Mouse (Mus musculus) telencephalon, adult 2 months (tissue): Measurements from ENCODE around the gene Tex9.
A peak's percentile ranks its signal among the peaks of the same experiment; 100 is the strongest.
"Not testable (repeated sequence)": the region's sequence is repeated elsewhere in the genome, so short reads cannot be mapped to it uniquely, and the experiment has no call there.

Experiments
- DNase-seq: peaks from one replicate; pipeline ENCODE4 v3.0.0-alpha.2; 2011; ENCODE audit warnings: low read depth, low spot score

Gene Tex9

DNA sequence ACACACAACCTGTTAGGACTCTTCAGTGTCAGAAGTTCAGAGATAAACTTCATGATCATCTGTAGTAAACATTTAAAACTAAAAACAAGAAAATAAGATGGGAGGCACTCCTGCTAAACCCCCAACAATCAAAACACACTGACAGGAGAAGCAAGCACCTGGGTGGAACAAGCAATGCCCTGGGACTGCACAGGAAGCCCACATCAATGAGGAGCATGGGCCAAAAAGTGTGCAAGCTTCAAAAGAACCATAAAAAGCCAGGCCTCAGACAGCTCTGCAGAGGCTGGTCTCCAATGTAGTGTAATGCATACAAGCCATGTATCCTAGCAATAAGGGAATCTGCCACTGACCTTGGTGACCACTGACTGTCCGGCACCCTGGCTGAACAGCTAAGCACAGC lies 12.7 kb downstream of the Tex9 start:
- DNase-seq, result no peak

DNA sequence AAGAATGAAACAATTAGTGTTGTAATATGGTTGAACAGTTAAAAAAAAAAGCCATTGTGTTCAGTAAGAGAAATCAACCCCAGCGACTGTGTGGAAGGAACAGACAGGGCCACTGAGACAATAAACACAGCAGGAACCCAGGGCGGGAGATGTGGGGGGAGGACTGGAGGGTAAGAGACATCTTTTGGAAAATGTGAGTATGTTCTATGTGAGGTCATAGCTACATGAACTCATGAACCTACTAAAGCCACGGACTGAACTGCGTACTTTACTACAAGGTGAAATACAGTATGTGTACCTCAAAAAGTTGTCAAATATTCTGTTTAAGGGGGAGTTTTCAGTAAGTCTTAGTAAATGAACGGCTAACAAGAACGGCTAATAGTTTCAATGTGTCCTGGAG lies 14.7 kb downstream of the Tex9 start:
- DNase-seq, result no peak

DNA sequence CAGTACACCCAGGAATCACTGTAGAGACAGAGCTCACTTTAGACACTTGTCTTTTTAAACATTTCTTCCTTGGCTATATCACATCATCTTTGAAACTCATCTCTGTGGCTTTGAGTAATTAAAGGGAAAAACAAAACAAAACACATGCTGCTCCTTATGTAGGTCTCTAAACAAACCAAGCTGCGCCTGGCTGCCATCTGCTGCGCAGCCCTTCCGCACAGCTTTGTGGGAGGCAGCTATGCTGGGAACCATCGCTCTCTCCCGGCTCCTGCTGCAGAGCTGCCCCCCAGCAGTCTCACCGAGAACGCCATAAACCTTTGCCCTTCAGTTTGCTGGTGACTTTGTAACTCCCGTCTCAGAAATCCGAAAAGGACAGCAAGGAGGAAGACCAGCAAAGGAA lies 16.5 kb downstream of the Tex9 start:
- DNase-seq, result no peak

DNA sequence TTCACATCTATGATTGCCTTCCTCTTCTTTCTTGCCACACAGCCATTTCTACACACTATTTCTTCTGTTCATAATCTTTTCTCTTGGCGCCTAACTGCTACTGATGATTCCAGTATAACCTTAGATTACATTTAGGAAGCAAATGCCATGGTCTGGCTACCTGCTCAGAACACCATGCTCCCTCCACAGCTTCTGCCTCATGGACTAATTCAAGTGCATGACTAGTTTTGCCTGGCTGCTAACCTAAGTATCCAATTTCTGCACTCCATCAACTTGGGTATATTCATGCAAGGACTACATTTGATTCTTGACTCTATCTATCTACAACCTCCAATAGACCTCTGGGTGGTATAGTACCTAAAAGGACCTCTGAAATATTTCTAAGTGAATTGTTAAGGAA lies 22.2 kb downstream of the Tex9 start:
- DNase-seq, result no peak

DNA sequence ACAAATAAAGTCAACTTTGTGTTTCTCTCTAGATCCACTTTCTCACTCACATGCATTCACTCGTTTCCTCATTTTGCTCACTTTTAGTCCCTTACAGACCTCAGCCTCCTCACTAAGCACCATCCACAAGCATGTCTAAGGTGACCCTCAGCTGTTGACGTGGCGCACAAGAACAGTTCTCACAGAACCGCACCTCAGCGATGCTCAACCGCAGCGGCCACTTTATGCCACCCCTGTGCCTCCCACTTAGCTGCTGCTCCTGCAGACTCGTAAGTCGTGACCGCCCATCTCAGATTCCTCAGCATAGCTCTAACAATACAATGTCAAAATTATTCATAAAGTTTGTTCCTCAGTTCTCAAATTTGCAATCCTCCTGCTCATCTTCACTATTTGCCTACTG lies 23.4 kb downstream of the Tex9 start:
- no peak for DNase-seq

DNA sequence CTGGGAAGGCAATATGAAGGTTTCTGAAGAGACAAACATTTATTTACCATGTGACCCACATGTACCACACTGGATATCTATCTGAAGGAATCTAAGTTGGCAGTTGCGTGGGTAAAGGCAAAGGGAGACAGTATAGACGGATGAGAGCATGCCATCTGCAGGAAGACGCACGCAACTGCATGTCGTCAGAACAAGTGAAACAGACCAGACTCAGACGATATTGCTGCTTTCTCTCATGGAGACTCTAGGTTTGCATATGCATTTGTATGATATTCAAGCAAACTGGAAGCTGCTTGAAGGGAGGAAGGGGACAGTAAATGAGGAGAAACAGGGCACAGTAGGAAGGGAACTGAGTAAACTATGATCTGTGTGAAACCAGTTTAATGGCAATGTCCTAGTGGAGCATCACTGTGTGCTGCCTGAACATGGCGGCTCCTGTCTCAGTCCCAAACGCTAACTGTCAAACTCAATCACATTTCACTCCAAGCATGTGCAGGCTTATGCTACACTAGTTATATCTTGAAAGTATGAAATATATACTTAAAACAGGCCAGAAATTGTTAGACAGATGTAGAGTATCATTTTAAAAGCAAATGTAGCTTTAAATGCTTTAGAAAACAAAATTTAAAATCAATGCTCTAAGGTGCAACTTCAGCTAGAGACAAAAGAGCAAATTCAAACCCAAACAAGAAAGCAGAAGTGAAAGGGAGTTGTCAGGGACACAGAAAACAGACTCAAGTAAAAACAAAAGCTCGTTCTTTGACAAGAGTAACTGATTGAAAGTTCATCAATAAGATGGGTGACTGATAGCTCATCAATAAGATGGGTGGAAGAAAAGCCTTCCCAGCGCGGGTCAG lies 24.2 kb downstream of the Tex9 start:
- DNase-seq, result no peak

DNA sequence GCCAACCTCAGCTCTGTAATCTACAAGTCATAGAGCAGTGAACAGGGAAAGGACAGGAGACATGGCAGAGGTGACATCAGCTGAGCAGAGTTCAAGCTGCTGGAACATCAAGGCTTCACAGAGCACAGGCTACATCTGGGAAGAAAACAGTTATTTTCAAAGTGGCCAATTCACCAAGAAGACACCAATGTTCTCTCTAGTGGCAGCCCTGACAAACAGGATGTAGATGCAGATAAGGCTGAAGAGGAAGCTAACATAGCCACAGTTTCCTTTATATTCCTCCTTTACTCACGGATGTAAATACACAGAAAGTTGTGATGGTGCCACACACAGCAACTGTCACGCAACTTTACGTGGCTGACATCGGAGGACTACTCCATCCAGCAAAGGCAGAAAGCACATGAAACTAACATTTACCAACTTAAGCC lies 26.2 kb downstream of the Tex9 start:
- DNase-seq, result no peak

DNA sequence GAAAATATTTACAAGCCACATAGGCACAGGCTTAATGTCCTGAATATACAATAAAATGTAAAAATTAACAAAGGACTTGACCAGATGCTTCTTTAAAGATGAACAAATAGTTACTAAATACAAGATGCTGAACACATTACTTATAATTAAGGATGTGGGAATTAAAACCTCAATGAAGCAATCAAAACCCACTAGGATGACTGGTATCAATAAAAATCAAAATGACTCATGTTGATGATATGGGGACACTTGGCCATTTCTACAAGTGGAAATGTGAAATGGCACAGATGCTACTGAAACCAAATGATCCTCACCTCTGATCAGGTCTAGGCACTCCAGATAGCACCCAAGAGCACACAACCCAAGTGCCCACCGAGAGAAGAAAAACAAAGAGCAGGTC lies 27.2 kb downstream of the Tex9 start:
- DNase-seq, result no peak

DNA sequence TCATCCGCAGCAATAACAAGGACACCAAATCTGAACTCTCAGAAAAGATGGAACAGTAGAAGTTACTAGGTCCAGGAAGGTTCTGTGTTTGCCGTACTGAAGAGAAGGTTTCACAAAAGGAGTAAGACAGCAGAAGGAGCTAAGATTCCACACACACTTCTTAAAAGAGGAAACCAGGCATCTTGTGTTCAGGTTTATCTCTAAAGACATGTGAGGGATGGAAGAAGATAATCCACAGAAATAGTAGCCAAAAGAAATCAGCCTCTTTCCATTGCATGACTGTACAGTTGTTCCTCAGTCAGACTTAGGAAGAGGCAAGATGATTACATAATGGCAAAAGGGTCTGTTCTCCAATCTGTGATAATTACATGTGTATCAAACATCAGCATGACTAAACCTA lies 29.6 kb downstream of the Tex9 start:
- no peak for DNase-seq

DNA sequence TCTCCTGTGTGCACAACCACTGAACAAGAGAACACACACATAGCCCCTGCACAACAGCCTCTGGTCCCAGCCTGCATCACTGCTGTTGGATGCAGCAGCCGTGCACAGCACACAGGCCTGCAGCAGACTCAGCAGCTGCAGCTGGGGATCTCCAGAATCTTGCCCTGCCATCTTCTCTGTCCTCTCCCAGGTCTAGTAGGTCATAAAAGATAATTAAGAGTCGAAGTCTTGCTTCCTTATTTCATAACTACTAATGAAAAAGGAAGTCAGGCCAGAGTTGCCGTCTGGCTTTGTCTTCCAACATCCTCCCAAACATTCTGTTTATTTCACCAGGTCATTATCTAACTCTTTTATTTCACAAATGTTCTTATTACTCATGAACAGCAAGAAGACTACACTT lies 31.2 kb downstream of the Tex9 start:
- DNase-seq, result no peak

DNA sequence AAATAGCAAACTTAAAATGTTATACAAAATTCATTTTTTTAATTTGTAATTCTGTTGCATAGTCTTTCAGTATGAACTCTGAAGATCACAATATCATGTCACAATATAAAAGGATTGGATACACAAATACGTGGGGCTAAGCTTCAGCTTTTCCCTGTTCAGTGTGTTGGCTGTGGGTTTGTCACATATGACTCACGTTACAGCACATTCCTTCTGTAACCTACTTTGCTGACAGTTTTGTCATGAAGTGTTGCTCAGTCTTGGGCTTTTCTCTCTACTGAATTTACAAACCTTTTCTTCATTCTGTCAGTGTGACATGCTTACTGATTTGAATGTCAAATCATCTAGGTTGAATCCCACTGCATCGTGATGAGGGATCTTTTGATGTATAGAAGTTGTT lies 32.3 kb downstream of the Tex9 start:
- DNase-seq, result no peak

DNA sequence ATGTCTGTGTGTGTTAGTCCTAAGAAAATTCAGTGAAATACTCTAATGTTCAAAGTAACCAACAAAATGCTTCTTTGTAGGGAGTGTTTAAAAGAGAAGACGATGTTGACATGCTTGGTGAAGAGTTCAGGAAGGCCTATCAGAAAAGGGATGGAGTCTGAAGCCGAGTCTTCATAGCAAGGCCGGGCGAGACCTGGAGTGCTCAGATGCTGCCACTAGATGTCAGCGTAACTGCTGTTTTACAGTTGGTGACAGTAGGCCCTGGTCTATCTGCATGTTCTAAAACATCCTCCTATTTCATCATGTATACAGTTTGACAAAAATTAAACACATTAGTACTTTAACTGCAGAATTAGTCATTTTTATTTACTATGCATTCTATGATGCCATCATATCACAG lies 33.8 kb downstream of the Tex9 start:
- DNase-seq, result peak; percentile 41

DNA sequence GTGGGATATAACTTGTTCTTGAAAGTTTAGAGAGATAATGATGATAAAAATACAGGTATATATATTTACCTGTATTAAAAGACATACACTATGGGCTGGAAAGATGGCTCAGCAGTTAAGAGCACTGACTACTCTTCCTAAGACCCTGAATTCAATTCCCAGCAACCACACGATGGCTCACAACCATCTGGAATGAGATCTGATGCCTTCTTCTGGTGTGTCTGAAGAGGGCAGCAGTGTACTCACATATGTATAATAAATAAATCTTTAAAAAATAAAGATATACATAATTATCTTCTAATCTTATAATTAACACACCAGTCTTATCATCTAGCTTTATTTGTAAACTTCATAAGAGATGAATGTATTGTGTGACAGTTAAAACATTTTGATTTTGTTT lies 35.6 kb downstream of the Tex9 start:
- no peak for DNase-seq

DNA sequence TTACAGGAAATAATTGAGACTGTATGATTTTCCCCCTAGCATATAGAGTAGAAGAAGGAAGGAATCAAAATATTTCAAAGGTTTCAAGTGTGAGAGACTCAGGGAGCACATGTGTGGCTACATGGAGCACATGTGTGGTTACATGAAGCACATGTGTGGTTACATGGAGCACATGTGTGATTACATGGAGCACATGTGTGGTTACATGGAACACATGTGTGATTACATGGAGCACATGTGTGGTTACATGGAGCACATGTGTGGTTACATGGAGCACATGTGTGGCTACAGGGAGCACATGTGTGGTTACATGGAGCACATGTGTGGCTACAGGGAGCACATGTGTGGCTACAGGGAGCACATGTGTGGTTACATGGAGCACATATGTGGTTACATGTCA lies 37.7 kb downstream of the Tex9 start:
- DNase-seq, result not testable (repeated sequence)

DNA sequence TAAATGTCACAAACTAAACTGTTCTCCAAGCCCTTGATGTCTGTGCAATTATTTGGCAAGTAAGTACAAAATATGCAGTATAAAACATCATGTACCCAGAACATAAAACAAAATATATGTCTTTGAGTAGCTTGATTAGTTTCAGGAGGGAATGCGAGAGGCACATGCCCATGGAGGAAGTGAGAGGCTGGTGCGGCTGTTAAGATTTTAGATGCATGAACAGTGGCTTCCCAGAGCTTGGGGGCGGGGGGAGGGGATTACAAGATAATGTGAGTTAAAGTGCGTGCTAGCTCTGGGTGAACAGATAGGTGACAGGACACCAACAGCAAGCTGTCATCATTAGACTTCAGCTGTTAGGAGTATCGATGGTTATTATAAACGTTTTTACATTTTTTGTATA lies 40.9 kb downstream of the Tex9 start:
- DNase-seq, result no peak

DNA sequence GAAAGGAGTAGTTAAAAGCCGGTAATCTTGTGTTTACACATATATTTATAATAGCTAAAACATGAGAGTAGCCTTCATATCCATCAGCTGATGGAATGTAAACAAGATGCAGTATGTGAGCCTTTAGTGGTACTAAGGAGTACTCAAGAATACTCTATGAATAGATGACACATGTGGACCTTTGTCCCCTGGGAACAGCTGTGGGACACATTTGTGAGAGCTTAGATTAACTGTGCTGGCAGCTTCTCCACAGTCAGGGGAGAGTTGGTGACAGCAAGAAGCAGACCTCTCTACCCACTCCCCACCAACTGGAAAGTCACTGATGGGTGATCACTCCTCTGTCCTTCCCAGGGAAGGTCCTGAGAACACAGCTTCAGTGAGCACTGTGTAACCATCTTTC lies 41.6 kb downstream of the Tex9 start:
- no peak for DNase-seq

DNA sequence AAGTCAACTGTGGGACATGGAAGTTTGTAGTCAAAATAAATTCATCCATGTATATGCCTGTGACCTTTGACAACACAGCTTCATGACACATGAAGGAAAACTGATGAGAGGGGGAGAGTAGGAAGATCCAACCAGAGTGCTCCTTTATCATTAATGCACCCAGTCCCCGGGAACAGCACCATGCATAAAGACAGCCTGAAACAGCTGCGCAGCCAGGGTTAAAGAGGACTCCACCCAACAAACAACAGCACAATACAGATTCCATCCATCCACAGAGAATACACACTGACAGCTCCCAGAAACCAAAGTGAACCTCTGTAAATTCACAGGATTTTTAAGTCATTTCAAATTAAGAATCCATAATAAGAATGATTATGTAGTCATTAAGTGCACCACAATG lies 42.2 kb downstream of the Tex9 start:
- DNase-seq, result no peak

DNA sequence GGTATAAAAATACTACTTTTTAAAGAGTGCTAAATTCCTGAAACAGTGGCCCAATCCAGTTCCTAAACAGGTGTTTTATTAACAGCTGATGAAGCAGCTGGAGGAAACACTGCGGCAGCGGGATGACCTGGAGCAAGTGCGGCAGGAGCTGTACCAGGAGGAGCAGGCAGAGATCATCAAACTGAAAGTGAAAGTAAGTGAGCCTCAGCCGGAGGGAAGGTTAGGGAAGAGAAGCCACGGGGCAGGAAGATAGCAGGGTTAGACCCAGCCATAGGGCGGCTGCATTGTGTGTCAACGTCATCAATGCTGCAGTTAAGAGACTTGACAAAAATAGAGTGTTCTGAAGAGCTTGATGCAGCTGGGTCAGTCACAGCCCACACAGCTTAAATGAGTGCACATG lies 42.6 kb downstream of the Tex9 start:
- no peak for DNase-seq

DNA sequence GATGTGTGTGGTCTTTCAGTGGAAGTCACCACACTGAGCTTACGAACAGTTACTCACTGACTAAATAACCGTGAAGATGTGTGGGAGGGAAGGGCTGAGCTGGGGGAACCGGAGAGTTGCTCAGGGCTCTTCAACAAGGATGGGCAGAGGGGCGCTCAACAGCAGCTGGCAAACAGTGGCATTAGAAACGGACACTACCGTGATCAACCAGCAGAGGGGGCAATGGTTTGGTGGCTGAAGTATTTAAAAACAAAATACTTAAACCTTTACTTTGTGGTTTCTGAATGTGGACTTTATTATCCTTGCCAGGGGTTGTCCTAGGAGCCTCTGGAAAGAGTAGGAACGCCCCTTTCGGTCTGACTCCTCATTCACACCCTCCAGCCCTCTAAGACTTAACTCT lies 44.0 kb downstream of the Tex9 start:
- no peak for DNase-seq

DNA sequence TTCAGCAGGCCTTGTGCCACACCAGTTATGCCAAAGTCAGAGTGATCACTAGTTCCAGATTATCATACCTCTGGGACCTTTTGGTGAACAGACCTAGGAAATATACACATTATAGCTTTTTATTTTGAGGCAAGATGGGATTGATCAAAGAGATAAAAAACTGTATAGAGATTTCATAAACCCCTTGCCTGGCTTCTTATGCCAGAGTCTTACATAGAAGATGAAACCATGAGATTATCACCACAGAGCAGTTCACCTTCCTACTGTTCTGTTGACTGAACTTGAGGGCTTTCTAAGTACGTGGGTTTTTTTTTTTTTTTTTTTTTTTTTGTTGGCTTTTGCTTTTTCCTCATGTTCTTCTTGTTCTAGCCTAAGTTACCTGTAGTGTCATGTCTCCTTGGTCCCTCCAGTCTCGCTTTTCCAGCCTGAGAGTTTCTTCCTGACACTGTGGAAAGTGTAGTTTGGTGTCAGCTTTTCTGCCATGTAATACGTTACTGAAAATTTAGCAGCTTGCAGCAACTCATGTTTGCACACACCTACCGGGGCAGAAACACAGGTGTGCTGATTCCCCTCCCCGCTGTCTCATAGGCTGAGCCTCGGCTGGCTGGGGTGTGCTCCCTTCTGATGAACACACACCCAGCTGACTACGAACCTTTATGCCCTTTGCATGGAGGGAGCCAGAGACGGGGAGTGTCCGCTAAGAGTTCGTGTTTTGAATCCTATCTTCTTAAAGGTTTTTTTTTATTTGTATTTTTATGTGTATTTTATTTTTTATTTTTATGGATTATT lies 49.9 kb downstream of the Tex9 start:
- DNase-seq, result no peak

DNA sequence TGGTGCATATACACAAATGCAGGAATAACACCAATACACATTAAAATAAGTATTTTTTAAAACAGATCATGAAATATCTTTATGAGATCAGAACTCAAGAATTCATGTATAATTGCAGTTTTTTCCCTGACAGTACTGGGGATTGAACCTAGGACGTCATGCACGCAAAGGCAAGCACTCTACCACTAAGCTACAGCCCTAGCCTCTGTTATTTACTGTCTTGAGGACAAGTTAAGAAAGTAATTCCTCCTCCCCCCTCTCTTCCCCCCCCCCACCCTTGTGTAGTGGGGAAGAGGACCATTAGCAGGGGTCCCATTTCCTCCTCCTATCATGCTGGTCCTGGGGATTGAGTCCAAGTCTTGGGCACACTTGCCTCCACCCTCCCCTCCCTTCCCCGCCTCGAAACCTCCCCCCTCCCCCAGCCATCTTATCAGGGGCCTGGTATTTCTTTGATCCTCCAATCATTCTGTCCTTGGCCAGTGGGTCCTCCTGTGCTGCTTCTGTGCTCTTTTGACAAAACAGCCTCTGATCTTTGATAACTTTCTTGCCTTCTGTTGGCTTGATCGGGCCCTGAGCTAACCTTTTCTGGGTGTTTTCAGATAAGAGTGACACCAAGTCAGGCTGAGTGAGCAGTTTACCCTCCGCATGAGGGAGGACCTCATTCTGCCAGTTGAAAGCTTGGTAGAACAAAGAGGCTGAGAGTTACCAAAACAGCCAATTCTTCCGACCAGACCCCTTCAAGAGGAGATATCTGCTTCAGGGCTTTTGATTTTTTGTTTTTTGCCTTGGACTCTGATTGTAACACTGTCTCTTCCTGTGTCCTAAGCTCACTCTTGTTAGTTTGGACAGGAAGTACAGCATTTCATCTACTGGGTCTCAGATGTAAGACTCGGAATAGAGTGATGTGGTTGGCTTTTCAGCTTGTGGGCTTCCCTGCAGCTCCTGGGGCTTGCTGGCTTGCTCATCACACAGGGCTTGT lies 50.8 kb downstream of the Tex9 start:
- DNase-seq, result no peak

DNA sequence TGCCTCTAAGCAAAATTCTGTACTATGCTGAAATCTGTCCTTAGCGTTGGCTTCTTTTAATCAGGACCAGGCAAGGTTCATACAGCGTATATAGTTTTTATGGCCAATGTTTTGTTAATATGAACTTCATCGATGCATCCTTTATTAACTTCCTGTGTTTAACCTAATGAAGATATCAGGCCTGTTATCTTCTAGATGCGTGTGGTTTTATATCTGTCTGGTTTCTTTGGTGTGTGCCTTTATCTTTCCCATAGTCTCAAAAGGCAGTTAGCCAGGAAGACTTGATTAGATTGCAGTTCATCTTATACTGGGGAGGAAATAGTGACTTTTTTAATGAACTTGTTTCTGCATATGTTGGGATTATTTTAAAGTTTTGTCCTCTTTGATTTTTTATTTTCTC lies 51.7 kb downstream of the Tex9 start:
- DNase-seq, result no peak
